Mouse (Mus musculus) urinary bladder, adult 2 months (tissue): Measurements from ENCODE around the gene Bcl7a. TPM values are rescaled to one million over a fixed set of nuclear protein-coding genes. Genes with fewer than 3 reads are reported as not detected.

ENCODE experiments used
- DNase-seq: peaks from one replicate; pipeline ENCODE4 v3.0.0; 2022; ENCODE audit warnings: low spot score
- polyA plus RNA-seq: library from polyadenylated mRNA; depleted of rRNA; stranded (reverse); fragments of >200 nt; gene quantifications from 2 replicates; pipeline ENCODE4 v1.2.3, GENCODE M21; 2012

Bcl7a gene
- polyA plus RNA-seq, 1 experiment: 10.5 TPM

GRCm38 (mm10) chr5:123327686-123328085 lies 15.9 kb upstream of the Bcl7a start:
- no peak for DNase-seq

GRCm38 (mm10) chr5:123333566-123333965 lies 10.1 kb upstream of the Bcl7a start:
- no peak for DNase-seq

- DNase-seq: no peak
Measured at GRCm38 (mm10) chr5:123336205-123336961, 7.3 kb upstream of the Bcl7a start.

GRCm38 (mm10) chr5:123338463-123338862 lies 5.2 kb upstream of the Bcl7a start:
- DNase-seq: no peak

GRCm38 (mm10) chr5:123344628-123344962 lies 961 bp downstream of the Bcl7a start:
- no peak for DNase-seq

- DNase-seq: peak; percentile 61
Measured at GRCm38 (mm10) chr5:123344963-123345852, 1.6 kb downstream of the Bcl7a start.

GRCm38 (mm10) chr5:123345853-123346654 lies 2.4 kb downstream of the Bcl7a start:
- DNase-seq: peak; percentile 50

GRCm38 (mm10) chr5:123346701-123347270 lies 3.2 kb downstream of the Bcl7a start:
- DNase-seq: no peak

- no peak for DNase-seq
Measured at GRCm38 (mm10) chr5:123347985-123348384, 4.4 kb downstream of the Bcl7a start.

GRCm38 (mm10) chr5:123350386-123350785 lies 6.8 kb downstream of the Bcl7a start:
- DNase-seq: no peak

GRCm38 (mm10) chr5:123355918-123356317 lies 12.3 kb downstream of the Bcl7a start:
- DNase-seq: peak; percentile 43

GRCm38 (mm10) chr5:123357253-123357652 lies 13.6 kb downstream of the Bcl7a start:
- no peak for DNase-seq

GRCm38 (mm10) chr5:123359431-123359830 lies 15.8 kb downstream of the Bcl7a start:
- no peak for DNase-seq

- DNase-seq: no peak
Measured at GRCm38 (mm10) chr5:123362911-123363310, 19.3 kb downstream of the Bcl7a start.

GRCm38 (mm10) chr5:123364302-123364971 lies 20.8 kb downstream of the Bcl7a start:
- no peak for DNase-seq

GRCm38 (mm10) chr5:123368869-123369488 lies 25.3 kb downstream of the Bcl7a start:
- no peak for DNase-seq

GRCm38 (mm10) chr5:123370049-123370448 lies 26.4 kb downstream of the Bcl7a start:
- no peak for DNase-seq

GRCm38 (mm10) chr5:123375262-123375661 lies 31.6 kb downstream of the Bcl7a start:
- no peak for DNase-seq

- DNase-seq: no peak
Measured at GRCm38 (mm10) chr5:123375793-123376452, 32.3 kb downstream of the Bcl7a start.

GRCm38 (mm10) chr5:123376569-123376968 lies 32.9 kb downstream of the Bcl7a start:
- DNase-seq: no peak
